Mouse (Mus musculus) bone marrow macrophage, adult 2 months (primary cell): Measurements from ENCODE around the gene Fam78b.

ENCODE experiments used
- CTCF ChIP-seq: IDR thresholded peaks from 2 replicates; pipeline ENCODE4 v1.5.1; 2012; ENCODE audit warnings: low read depth, mild to moderate bottlenecking, low read length, moderate library complexity
- POLR2A ChIP-seq: IDR thresholded peaks from 2 replicates; pipeline ENCODE4 v1.6.1; 2012; ENCODE audit warnings: mild to moderate bottlenecking, low read depth, low read length, borderline replicate concordance

DNA sequence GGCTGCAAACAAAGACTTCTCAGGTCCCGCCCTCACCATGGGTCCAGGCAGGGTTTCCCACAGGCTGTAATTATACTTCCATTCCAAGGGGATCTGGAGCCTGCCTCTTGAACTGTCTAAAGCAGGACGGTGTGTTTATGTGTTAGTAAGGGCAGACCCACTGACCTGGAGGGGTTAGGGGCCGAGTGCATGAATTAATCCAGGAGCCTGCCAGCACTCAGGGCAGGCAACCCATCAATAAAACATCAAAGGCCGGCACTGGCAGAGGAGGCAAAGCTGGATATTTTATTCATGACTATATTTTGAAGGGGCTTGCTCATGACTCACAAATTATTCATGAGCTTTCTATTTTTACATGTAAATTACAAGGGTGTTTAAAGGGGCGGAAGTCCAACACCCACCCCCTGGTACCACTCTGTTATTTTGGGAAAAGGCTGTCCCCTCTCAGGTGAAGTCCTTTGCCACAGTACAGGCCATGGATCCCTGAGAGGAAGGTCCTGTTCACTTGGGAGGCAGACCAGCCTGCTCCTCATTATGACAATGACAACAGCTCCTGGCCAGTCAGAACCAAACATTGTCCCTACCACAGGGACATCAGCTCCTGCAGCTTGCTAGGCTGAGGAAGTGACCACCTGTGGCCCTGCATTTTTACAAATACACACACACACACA, 103.9 kb downstream of the Fam78b start:
- no peak for TF ChIP-seq CTCF
- TF ChIP-seq POLR2A: no peak
